Mouse (Mus musculus) stomach, postnatal 0 days (tissue): Measurements from ENCODE around the gene Mcm8. TPM values are rescaled to one million over a fixed set of nuclear protein-coding genes. Genes with fewer than 3 reads are reported as not detected.

Experiments used
- ATAC-seq: fragments of 200-750 bp; cut with Nextera tagmentation; 2 replicates; pipeline ENCODE4 v1.8.0; 2017; ENCODE audit not compliant: low FRiP score, low TSS enrichment
- DNase-seq: peaks from one replicate; pipeline ENCODE4 v3.0.0-alpha.2; 2016; ENCODE audit warnings: low spot score
- H3K27ac ChIP-seq: fragments of 300-500 bp; sonication (generic); replicated peaks from 2 replicates; pipeline ENCODE4 v1.5.1; 2014; ENCODE audit warnings: mild to moderate bottlenecking, control low read depth
- H3K27me3 ChIP-seq: fragments of 300-500 bp; sonication (generic); 2 replicates; pipeline ENCODE4 v1.6.1; 2014; ENCODE audit warnings: low read length; ENCODE audit not compliant: control insufficient read depth, insufficient read depth
- H3K36me3 ChIP-seq: fragments of 300-500 bp; sonication (generic); 2 replicates; pipeline ENCODE4 v1.6.1; 2014; ENCODE audit warnings: low read length, mixed read lengths; ENCODE audit not compliant: control insufficient read depth, insufficient read depth
- H3K4me1 ChIP-seq: fragments of 300-500 bp; sonication (generic); replicated peaks from 2 replicates; pipeline ENCODE4 v1.6.1; 2014; ENCODE audit warnings: antibody characterized with exemption; ENCODE audit not compliant: control insufficient read depth, insufficient read depth
- H3K4me2 ChIP-seq: fragments of 300-500 bp; sonication (generic); replicated peaks from 2 replicates; pipeline ENCODE4 v1.6.1; 2014; ENCODE audit warnings: low read depth, mild to moderate bottlenecking, control low read depth, moderate library complexity
- H3K4me3 ChIP-seq: fragments of 300-500 bp; sonication (generic); 2 replicates; pipeline ENCODE4 v1.5.1; 2014; ENCODE audit warnings: low read depth, low read length, control low read depth
- H3K9ac ChIP-seq: fragments of 300-500 bp; sonication (generic); 2 replicates; pipeline ENCODE4 v1.6.1; 2014; ENCODE audit warnings: mild to moderate bottlenecking, low read length, control low read depth, mixed read lengths
- H3K9me3 ChIP-seq: fragments of 300-500 bp; sonication (generic); 2 replicates; pipeline ENCODE4 v1.6.1; 2016; ENCODE audit warnings: low read length; ENCODE audit not compliant: control insufficient read depth
- CTCF ChIP-seq: IDR thresholded peaks from 2 replicates; pipeline ENCODE4 v1.5.1; 2016; ENCODE audit warnings: antibody characterized with exemption, low read depth, mild to moderate bottlenecking, moderate library complexity
- EP300 ChIP-seq: optimal IDR thresholded peaks from 2 replicates; pipeline ENCODE3; 2016; ENCODE audit warnings: antibody characterized with exemption
- WGBS: fragments of 180-500 bp; shearing (Covaris S2); extraction: QIAGEN DNeasy Blood & Tissue Kit; methylation state at CpG from one replicate; pipeline ENCODE4 v1.1.7; 2014; 5-methylcytosine and 5-hydroxymethylcytosine counted together
- polyA plus RNA-seq: library from polyadenylated mRNA; unstranded; fragments of >200 nt; fragmentation: Nextera tagmentation; extraction: Ambion mirVana; gene quantifications from 2 replicates; pipeline ENCODE4 v1.2.1, GENCODE M21; 2015

Mcm8 gene
- polyA plus RNA-seq, 1 experiment from 2014 or later, result 3.5 TPM

DNA sequence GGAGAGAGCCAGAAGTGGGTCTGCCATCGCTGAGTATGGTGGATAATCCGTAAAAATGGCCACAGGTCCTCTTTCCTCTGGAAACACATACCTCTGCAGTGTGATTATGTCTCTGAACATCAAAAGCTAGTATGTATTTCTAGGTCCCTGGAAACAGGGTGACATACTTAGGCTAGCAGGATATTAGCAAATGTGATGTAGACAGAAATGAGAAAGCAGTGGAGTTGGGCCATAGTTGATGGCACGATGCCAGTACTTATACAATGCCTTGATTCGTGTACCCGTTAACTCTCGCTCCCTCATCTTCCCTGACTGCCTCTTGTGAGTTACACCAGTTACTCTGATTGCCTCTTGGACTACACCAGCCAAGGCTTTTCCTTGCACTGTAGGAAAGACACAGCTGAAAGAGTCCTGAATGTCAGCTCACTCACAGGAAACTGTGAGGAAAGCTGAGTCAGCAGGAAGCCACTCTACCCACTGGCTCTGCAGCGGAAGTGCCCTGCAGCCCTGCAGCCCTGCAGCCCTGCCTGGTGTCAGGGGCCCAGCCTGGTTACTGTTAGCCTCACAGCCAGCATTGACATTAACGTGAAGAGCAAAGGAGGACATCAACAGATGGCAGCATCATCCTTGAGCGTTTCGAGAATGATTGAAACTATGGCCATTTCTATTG lies 57.9 kb downstream of the Mcm8 start:
- Histone ChIP-seq H3K4me3 (no peak overlapping the region), H3K4me2 (no peak overlapping the region), H3K36me3 (no peaks in the 10 kb centered on the region), H3K9me3 (no peaks in the 10 kb centered on the region), H3K27me3 (peaks cover 2% of the 10 kb centered on the region; the same call in 1 of the 2 replicates), H3K27ac (no peak overlapping the region), H3K4me1 (no peaks in the 10 kb centered on the region), H3K9ac (no peak overlapping the region)
- DNase-seq, result no peak
- no peak for TF ChIP-seq EP300
- TF ChIP-seq CTCF, result no peak
- no peak for ATAC-seq
- WGBS, result 75% methylated on average over 10 of the region's 10 CpGs

DNA sequence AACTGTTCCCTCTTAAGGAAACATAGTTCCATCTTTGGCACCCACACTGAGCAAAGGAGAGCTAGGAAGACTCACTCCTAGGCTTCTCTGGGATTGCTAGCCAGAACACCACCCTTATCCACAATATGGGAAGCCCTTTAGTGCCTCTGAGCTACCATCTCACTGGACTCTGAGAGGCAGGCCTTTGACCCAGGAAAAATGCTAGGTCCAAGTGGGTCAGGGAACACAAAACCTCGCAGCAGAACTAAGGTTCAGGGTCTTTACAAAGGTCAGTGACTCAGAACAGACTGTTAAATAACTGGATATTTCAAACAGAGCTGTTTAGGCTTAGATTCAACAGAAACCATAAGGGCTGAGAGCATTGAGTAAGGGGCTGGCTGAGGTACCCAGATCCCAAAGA lies 61.0 kb downstream of the Mcm8 start:
- no peaks in the 10 kb centered on the region for H3K9me3 ChIP-seq
- H3K4me2 ChIP-seq, result no peak overlapping the region
- no peak for TF ChIP-seq CTCF
- TF ChIP-seq EP300, result no peak
- ATAC-seq (no peak), DNase-seq (no peak)
- H3K36me3 ChIP-seq, result no peaks in the 10 kb centered on the region
- H3K4me3 ChIP-seq, result no peak overlapping the region
- no peak overlapping the region for H3K27ac ChIP-seq
- WGBS, result 62% methylated on average over 1 of the region's 1 CpGs
- H3K9ac ChIP-seq, result no peak overlapping the region
- H3K27me3 ChIP-seq, result peaks cover 11% of the 10 kb centered on the region; the same call in 1 of the 2 replicates
- H3K4me1 ChIP-seq, result peaks cover 6% of the 10 kb centered on the region; the same call in 1 of the 2 replicates

DNA sequence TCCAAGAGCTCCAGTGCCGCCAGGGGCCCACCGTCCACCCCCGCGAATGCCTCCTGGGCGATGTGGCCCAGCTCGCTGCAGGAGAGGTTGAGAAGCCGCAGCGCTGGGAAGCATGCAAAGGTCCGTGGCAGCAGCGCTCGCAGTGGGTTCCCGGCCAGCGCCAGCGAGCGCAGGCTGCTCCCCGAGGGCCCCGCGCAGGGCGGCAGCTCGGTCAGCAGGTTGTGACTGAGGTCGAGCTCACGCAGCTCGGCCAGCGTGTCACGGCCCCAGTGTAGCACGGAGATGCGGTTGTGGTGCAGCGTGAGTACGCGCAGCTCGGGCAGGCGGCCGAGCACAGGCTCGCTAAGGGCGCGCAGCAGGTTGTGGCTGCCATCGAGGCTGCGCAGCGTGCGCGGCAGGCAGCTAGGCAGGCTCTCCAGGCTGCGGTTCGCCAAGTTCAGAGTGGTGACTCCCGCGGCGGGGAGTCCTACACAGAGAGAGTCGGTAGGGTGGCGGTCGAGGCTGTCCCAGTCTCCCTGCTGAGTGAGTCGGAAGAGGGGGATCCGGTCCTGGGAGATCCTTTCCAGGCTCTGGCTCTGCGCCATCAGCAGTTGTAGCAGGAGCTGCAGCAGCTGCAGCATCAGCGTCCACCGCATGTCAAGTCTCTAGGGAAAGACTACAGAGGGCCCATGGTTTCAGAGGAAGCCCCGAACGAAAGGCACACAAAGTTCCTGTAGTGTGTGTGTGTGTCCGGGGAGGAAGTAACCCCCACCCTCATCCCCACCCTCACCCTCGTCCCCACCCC lies 63.5 kb downstream of the Mcm8 start:
- peak; percentile 51 for DNase-seq
- Histone ChIP-seq H3K4me1 (peaks cover 6% of the 10 kb centered on the region; the same call in 1 of the 2 replicates), H3K27me3 (peaks cover 11% of the 10 kb centered on the region; the same call in 1 of the 2 replicates), H3K36me3 (no peaks in the 10 kb centered on the region), H3K9ac (no peak overlapping the region), H3K4me2 (peak overlapping the region; percentile 85), H3K4me3 (peak overlapping the region; percentile 43), H3K27ac (no peak overlapping the region), H3K9me3 (no peaks in the 10 kb centered on the region)
- peak; percentile 56; the same call in 1 of the 2 replicates for ATAC-seq
- WGBS, result 1% methylated on average over 58 of the region's 58 CpGs
- TF ChIP-seq EP300 (no peak), CTCF (no peak)

DNA sequence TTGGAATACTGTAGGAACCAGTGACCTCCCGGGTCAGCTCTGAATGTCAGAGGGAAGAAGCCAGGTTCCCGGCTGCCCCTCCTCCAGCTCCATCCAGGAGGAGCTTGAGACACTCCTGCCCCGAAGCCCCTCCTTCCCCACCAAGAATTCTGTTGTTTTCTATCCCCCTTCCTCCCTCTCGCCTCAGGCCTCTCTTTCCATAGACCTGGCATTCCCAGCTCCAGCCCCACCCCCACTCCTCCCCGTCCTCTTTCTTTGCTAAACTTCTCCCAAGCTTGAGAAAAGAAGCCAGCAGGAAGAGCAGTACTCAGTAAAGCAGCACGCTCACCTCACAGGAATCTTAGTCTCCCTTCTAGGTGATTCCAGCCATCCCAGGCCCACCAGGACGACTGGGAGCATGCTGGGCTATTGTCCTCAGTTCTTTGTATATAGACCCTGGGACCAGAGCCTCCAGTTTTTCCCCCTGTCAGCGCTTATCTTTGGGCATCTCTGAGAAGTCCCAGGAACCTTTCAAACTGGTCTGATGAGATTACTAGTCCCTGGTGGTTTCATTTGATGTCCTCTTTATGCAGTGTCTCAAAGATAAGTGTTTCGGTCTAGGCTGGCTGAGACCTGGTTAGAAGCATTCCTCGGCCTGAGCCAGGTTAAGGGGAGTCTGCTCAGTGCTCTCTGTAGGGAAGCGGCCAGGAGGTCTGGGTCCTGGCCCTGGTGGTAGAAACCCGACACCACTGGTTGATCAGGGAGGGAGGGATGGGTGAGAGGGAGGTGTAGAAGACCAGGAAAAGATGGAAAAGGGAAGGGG lies 65.1 kb downstream of the Mcm8 start, which contains the start of gene Lrrn4:
Gene Lrrn4, minus strand, starts transcription at position 48 of the 802 bp plus-strand sequence.
- Histone ChIP-seq H3K36me3 (no peaks in the 10 kb centered on the region), H3K4me2 (peak within 1 kb of the TSS; percentile 85), H3K27me3 (peaks cover 11% of the 10 kb centered on the region; the same call in 1 of the 2 replicates), H3K4me1 (peaks cover 6% of the 10 kb centered on the region; the same call in 1 of the 2 replicates), H3K27ac (no peak within 1 kb of the TSS), H3K9ac (no peak within 1 kb of the TSS), H3K9me3 (no peaks in the 10 kb centered on the region), H3K4me3 (peak within 1 kb of the TSS; percentile 43; the same call in 1 of the 2 replicates)
- ATAC-seq, result no peak
- 21% methylated on average over 12 of the region's 12 CpGs for WGBS
- DNase-seq, result no peak
- TF ChIP-seq EP300 (no peak), CTCF (no peak)

DNA sequence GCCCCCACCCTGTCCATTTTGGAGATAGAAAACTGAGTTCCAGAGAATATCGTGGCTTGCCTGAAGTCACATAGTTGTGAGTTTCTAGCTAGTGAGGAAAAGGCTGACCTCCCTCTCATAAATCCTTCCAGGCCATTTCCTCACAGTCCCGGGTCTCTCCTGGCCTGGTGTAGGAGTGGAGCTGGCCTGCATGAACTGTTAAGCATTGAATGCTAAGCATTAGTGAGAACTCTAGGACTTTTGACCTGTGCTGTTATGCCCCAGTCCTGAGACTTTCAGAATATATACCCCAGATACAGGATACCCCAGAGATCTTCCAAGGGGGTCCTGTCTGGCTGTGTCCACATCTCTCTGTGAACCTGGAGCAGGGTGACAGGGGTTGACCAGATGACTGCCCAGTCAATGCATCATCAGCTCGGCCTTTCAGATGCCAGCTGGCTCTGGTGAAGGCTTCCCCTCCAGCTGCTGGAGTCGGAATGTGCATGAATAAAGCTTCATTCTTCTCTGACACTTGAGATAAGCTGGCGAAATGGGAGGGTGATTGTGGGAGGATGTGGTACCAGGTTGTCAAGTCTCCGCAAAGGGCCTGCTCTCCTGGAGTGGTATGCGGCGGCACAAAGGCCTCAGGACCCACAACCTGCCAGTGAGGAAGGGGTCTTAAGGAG lies 68.5 kb downstream of the Mcm8 start:
- no peak overlapping the region for H3K27ac ChIP-seq
- H3K4me2 ChIP-seq, result no peak overlapping the region
- H3K9ac ChIP-seq, result no peak overlapping the region
- no peaks in the 10 kb centered on the region for H3K9me3 ChIP-seq
- no peaks in the 10 kb centered on the region; the same call in 1 of the 2 replicates for H3K4me1 ChIP-seq
- TF ChIP-seq CTCF (no peak), EP300 (no peak)
- no peak overlapping the region for H3K4me3 ChIP-seq
- no peak for ATAC-seq
- DNase-seq, result no peak
- 0 out of 2 replicates have a peak, but pooled peaks cover 3% of the 10 kb centered on the region for H3K27me3 ChIP-seq
- 38% methylated on average over 8 of the region's 8 CpGs for WGBS
- no peaks in the 10 kb centered on the region for H3K36me3 ChIP-seq
